Mouse (Mus musculus): ENCODE data around the gene Gprc6a.

DNA sequence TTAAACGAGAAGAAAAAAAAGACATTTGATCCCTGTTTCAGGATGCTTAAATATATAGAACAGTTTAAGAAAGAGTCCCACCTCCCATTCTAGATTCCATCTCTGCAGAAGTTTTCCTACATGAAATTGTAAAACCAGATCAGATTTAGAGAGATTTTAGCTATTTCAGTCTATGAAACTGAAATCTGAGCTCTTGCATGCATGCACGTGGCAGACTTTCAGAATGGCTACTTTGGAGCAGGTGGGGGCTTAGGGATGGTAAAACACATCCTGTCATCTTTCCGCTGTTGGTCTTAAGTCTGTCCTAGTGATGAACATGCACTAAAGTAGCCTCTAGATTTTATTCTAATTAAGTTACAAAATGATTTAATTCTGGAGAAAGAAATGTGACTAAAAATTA lies 10.1 kb downstream of the Gprc6a start:
- TF ChIP-seq POLR2A (IDR thresholded peaks at IDR 0.05; ENCODE audit: borderline replicate concordance, extremely low read depth, insufficient read depth, insufficient read length, poor library complexity, severe bottlenecking) (no peak), CTCF (IDR thresholded peaks at IDR 0.05; ENCODE audit: borderline replicate concordance, extremely low read depth, insufficient read depth, insufficient read length) (no peak)

Measured in brain, embryonic 14.5 days (tissue).